Mouse (Mus musculus): ENCODE measurements around the gene Sec24c.
"Not testable (repeated sequence)": the region's sequence is repeated elsewhere in the genome, so short reads cannot be mapped to it uniquely, and the experiment has no call there.

The Sec24c gene

GRCm38 (mm10) chr14:20674064-20674833, at the start of gene Sec24c:
Gene Sec24c (plus strand): TSS chr14:20674308.
- in situ Hi-C loops (cut with MboI, MseI): no loop called here

- in situ Hi-C loops (cut with MboI, MseI): no loop called here
These were observed 47.7 kb upstream of the Sec24c start for GRCm38 (mm10) chr14:20626447-20626846.

GRCm38 (mm10) chr14:20626971-20627370, 47.1 kb upstream of the Sec24c start:
- in situ Hi-C loops (cut with MboI, MseI): no loop called here

GRCm38 (mm10) chr14:20631253-20631652, 42.9 kb upstream of the Sec24c start:
- in situ Hi-C loops (cut with MboI, MseI): no loop called here

GRCm38 (mm10) chr14:20635546-20635945, 38.6 kb upstream of the Sec24c start:
- in situ Hi-C loops (cut with MboI, MseI): no loop called here

GRCm38 (mm10) chr14:20636968-20637367, 37.1 kb upstream of the Sec24c start:
- in situ Hi-C loops (cut with MboI, MseI): not testable (repeated sequence)

- in situ Hi-C loops (cut with MboI, MseI): no loop called here
These were observed 36.1 kb upstream of the Sec24c start for GRCm38 (mm10) chr14:20637818-20638574.

- in situ Hi-C loops (cut with MboI, MseI): no loop called here
These were observed 35.4 kb upstream of the Sec24c start for GRCm38 (mm10) chr14:20638702-20639101.

- in situ Hi-C loops (cut with MboI, MseI): no loop called here
These were observed 34.0 kb upstream of the Sec24c start for GRCm38 (mm10) chr14:20639918-20640619.

- in situ Hi-C loops (cut with MboI, MseI): no loop called here
These were observed 33.3 kb upstream of the Sec24c start, which contains the start of gene Usp54 for GRCm38 (mm10) chr14:20640644-20641437. Gene Usp54 (minus strand): TSS chr14:20641063.

GRCm38 (mm10) chr14:20641438-20641875, 32.7 kb upstream of the Sec24c start:
- in situ Hi-C loops (cut with MboI, MseI): no loop called here

GRCm38 (mm10) chr14:20645547-20645946, 28.6 kb upstream of the Sec24c start:
- in situ Hi-C loops (cut with MboI, MseI): no loop called here

- in situ Hi-C loops (cut with MboI, MseI): no loop called here
These were observed 27.7 kb upstream of the Sec24c start for GRCm38 (mm10) chr14:20646381-20646780.

- in situ Hi-C loops (cut with MboI, MseI): no loop called here
These were observed 23.1 kb upstream of the Sec24c start for GRCm38 (mm10) chr14:20651000-20651399.

GRCm38 (mm10) chr14:20651722-20652256, 22.3 kb upstream of the Sec24c start:
- in situ Hi-C loops (cut with MboI, MseI): no loop called here

- in situ Hi-C loops (cut with MboI, MseI): no loop called here
These were observed 19.3 kb upstream of the Sec24c start for GRCm38 (mm10) chr14:20654690-20655421.

- in situ Hi-C loops (cut with MboI, MseI): no loop called here
These were observed 18.4 kb upstream of the Sec24c start for GRCm38 (mm10) chr14:20655731-20656130.

GRCm38 (mm10) chr14:20656361-20656760, 17.7 kb upstream of the Sec24c start, which contains the start of gene Myoz1:
Gene Myoz1 (minus strand): TSS chr14:20656540.
- in situ Hi-C loops (cut with MboI, MseI): no loop called here

- in situ Hi-C loops (cut with MboI, MseI): no loop called here
These were observed 15.8 kb upstream of the Sec24c start for GRCm38 (mm10) chr14:20658326-20658725.

- in situ Hi-C loops (cut with MboI, MseI): no loop called here
These were observed 15.2 kb upstream of the Sec24c start for GRCm38 (mm10) chr14:20658902-20659301.
